Mouse (Mus musculus): Measurements from ENCODE around the gene Prap1.

Prap1 gene

DNA sequence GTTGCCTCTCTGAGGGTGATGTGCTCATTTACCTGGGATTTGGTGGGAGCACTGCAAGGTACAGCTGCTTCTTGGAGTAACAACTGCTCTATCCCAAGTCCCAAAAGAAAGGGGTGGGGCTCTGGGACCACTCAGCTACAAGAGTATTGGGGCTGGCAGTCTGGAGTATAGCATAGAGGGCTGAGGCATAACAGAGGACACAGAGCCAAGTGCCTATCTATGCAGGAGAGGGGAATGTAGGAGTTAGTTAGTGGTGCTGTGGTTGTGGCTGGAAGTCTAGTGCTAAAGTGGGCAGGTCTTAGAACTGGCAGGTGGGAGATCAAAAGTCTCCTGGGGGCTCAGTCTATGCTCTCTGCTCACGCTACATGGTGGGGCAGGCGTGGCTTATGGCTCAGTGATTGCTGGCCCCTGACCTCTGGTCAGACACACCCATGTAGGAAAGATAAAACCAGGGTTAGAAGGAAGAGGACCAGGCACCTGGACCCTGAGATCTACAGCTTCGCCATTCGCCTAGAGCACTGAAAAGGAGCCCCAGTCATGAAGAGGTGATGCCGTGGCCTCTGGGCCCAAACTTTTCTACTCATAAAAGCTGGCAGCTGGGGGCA, at the start of gene Prap1:
TSS of gene Prap1 (plus strand) at position 472 of the 605 bp plus-strand sequence.
- DNase-seq = no peak

DNA sequence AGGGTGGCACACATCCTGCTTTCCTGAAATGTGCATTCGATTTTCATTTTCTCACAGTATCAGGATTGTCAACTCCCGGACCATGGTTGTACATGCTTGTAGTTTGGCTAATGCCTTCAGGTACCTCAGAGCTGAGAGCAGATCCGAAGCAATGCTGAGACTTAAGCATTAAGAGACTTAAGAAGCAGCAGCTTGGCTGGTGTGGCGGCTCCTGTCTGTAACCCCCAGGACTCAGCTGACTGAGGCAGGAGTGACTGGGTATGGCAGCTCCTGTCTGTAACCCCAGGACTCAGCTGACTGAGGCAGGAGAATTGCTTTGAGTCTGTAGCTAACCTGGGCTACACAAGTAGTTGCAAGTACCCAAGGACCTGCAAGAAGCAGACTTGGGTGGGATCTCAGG, 47.6 kb upstream of the Prap1 start:
- no peak for DNase-seq

DNA sequence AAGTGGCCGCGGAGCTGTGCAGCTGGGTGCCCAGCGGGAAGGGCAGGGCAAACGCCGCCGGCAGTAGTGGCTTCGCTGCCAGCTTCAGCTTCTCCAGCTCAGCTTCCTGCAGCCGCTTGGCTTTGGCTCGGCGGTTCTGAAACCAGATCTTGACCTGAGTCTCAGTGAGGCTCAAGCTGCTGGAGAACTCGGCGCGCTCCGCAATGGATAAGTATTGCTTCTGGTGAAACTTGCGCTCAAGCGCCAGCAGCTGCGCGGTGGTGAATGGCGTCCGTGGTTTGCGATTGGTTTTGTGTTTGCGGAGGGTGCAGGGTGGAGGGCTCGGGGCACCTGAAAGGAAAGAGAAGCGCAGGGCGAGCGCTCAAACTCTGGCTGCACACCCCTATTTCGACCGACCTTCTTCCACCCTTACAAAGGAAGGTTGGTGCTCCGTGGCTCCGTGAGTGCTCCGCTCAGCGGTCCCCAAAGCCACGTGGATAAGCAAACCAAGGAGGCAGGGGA, 45.3 kb upstream of the Prap1 start:
- peak; percentile 12 for DNase-seq

- DNase-seq = no peak
These were observed 44.7 kb upstream of the Prap1 start, which contains the start of gene Msx3 for GRCm38 (mm10) chr7:140048361-140049114. Gene Msx3, minus strand, starts transcription at chr7:140049089.

GRCm38 (mm10) chr7:140049115-140049689, 44.0 kb upstream of the Prap1 start:
- peak; percentile 39 for DNase-seq

DNA sequence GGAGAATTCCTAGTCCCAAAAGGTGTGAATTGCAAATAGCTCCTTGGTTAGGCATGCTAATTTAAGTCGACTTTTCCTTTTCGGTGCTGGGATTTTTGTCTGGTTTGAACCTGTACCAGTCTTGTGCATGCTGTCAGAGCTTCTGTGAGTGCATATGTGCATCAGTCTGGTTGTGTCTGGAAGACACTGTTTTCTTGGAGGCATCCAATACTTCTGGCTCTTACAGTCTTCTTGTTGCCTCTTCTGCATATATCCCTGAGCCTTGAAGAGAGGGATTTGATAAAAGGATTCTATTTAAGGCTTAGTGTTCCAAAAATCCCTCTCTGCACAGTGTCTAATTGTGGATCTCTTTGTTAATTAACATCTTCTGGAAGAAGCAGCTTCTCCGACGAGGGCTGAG, 39.1 kb upstream of the Prap1 start:
- no peak for DNase-seq

DNA sequence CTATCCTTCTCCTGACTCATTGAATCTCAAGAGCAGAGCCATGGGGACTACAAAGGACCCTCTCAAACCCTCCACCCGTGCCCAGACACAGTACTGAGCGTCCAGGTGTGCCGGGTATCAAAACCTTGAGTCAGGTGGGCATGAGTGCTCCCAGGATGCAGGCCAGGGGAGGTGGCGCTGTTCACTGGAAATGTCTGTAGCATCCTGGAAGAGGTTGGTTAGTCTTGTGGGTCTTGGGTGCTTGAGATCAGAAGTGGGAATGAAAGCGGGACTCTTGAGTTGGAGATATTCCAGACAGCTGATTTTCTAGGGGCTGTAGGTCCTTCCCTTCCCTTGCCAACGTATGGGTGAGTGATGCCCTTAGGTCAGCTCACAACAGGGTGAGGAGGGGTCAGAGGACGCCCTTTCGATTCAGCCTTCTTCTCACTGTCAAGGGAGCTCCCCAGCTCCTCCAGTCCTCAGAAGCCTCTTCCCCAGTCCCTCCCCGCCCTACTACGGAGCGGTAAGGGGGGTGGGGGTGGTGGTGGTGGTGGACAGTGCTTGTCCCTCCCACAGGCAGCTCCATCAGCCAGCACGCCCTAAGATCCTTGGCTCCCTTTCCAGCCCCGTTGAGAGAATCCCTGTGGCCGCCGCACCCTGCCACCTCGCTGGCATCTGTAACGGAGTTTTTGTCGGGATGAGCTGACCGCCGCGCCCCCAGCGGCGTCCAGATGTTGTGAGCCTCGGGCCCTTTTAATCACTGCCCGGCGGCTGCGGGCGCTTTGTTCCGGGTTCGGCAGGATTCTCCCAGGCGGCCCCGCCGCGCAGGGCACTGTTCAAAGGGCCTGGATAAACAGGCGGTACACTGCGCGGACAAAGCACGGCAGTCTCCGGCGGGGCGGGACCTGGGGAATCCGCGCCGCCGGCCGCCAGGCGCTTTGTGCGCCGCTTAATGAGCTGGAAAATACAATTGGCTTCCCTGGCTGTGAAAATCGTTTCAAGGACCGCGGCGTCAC, 35.5 kb upstream of the Prap1 start:
- peak; percentile 48 for DNase-seq

- no peak for DNase-seq
These were observed 34.7 kb upstream of the Prap1 start for GRCm38 (mm10) chr7:140058528-140058927.

GRCm38 (mm10) chr7:140059601-140060000, 33.6 kb upstream of the Prap1 start:
- no peak for DNase-seq

- peak; percentile 45 for DNase-seq
These were observed 32.0 kb upstream of the Prap1 start for GRCm38 (mm10) chr7:140060936-140061831.

- DNase-seq = no peak
These were observed 31.4 kb upstream of the Prap1 start for GRCm38 (mm10) chr7:140061832-140062130.

DNA sequence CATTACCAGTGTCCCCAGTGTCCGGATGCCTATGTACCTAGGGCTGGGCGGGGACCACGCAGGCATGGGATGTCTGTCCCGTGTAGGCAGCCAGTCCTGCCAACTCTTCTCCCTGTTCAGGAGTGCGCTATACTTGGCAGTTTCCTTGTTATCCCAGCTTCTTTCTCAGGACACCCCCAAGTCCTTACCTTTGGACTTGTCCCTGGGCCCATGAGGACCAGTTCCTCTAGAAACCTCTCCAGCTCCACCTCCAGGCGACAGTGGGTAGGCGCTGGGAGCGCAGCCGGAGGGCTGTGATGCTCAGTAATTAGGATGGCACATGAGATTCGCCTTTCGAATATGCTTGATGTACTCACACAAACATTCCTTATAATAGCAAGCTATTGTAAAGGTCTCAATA, 30.9 kb upstream of the Prap1 start:
- DNase-seq = peak; percentile 48

DNA sequence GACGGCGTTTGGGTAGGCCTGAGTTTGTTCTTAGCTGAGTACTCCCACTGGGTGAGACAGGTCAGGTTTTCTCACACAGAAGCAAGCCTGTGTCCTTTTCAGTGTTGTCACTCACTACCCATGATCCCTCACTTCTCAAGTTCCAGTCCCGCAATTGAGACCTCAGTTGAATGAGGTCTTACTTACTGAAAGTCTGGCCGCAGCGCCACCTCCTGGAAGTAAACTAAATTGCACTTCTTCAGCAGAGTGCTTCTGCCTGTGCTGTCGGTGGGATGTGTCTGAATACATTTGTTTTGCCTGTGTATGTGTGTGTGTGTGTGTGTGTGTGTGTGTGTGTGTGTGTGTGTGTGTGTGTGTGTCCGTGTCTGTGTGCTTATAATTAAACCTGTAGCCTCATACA, 30.1 kb upstream of the Prap1 start:
- DNase-seq = peak; percentile 73

DNA sequence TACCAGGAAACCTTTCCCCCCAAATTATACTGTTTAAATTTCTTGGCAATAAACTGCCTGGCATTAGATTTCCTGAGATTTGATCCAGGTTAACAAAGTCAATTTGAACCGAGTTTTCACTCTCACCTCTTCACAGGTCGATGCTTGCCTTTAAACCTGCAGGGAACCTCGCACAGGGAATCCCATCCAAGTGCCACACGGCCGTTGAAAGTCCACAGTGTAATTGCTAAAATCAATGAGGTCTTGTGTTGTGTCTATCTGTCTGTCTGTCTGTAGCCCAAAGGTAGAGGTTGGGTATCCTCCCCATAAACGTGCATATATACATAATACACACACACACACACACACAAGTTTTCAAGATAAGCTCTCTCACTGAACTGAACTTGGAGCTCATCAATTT, 25.8 kb upstream of the Prap1 start:
- no peak for DNase-seq

DNA sequence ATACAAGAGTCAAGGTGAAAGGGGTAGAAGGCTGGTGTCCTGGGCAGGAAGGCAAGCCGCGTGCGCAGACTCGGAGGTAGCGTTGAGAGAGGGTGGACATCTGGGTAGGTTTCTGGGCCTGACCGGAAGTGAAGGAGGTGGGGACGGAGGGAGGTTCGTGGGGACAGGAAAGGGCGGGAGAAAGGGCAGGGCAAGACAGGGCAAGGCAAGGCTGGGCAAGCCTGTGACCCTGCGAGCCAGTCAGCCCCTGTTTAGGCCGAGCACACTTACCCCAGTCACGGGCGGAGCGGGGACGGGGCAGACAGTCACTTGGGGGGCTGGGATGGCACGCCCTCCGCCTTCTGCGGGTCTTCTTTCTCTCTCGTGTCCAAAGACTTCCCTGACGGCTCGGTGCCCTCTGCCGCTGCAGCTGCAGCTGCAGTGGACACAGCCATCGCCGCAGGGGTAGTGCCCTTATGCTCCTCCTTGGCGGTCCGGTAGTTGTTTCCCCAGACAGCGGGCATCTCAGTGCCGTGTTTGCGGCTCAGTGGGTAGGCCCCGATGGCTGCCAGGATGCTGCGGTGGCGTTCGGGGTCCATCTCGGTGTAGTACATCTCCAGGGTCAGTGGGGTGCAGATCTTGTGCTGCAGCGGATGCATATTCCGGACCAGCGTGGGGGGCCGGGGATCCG, 23.0 kb upstream of the Prap1 start:
- peak; percentile 30 for DNase-seq

DNA sequence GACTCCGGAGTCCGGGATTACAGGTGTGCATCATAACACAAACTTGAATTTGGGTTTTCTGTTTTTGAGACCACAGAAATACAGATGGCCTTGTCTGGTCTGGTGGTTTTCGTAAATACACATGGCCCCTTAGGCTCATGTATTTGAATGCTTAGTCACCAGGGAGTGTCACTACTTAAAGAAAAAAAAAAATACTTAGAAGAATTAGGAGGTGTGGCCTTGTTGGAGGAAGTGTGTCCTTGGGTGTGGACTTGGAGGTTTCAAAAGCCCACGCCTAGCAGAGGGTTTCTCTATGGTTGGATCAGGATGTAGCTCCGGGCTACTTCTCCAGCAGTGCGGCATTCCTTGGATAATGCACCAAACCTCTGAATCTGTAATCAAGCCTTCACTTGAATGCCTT, 15.5 kb upstream of the Prap1 start:
- no peak for DNase-seq

- peak; percentile 71 for DNase-seq
These were observed 14.5 kb upstream of the Prap1 start for GRCm38 (mm10) chr7:140078711-140079110.

DNA sequence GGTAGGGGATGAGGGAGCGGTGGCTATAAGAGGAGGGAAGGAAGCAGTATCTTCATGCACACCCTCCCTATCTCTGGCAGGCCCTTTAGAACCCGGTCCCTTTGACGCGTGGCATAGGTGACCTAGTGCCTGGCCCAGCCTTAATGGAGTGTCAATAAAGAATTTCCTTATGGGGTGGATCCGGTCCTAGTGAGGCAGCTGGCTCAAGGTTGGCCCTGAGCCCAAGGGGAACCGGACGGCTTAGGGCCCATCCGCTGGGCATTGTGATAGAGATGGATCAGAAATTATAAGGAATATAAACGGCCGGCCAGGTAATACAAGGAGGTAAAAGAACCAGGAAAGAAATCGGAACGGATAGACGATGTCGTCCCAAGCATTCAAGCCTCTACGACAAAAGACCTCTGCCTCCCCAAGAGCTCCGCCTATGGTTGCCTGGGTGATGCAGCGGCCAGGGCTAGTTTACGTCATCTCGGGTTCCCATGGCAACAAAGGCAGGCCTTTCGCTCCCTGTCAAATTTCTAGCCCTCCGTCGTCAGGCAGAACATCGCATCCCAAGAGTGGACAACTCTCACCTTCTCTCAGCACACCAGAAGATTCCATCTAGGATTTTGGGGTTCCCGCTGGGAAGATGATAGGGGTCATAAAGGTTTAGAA, 12.6 kb upstream of the Prap1 start:
- peak; percentile 81 for DNase-seq

GRCm38 (mm10) chr7:140081408-140082241, 11.6 kb upstream of the Prap1 start:
- DNase-seq = no peak

DNA sequence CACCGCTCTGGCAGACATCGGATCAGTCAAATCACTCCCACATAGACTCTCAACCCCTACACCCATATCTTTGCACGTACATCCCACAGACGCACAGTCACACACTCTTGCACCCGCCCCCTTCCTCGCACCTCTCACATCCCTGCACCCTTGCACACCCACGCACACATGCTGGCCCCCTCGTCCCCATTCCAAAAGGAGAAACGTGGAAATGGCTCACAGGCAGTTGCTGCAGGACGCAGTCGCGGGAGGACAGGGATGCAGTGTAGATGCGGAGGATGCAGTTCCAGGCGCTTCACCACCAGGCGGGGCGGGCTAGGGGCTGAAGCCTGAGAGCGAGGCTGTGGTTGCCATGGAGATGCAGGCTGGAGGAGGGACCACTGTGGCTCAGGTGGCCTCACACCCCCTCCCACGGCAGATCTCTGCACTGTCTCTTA, 10.9 kb upstream of the Prap1 start, which contains the start of gene Caly:
TSS of gene Caly (minus strand) at position 307 of the 437 bp plus-strand sequence.
- DNase-seq = peak; percentile 45
